Mouse (Mus musculus) intestine, embryonic 15.5 days (tissue): ENCODE results near the gene Rap1gds1. TPM values are rescaled to one million over a fixed set of nuclear protein-coding genes. Genes with fewer than 3 reads are reported as not detected.

Experiments used
- ATAC-seq: fragments of 200-750 bp; cut with Nextera tagmentation; 2 replicates; pipeline ENCODE4 v1.8.0; 2017; ENCODE audit warnings: moderate TSS enrichment, moderate library complexity
- H3K27ac ChIP-seq: fragments of 300-500 bp; sonication (generic); 2 replicates; pipeline ENCODE4 v1.5.1; 2015; ENCODE audit warnings: mild to moderate bottlenecking, inconsistent platforms
- H3K27me3 ChIP-seq: fragments of 300-500 bp; sonication (generic); replicated peaks from 2 replicates; pipeline ENCODE4 v1.6.1; 2015; ENCODE audit warnings: inconsistent platforms
- H3K36me3 ChIP-seq: fragments of 300-500 bp; sonication (generic); 2 replicates; pipeline ENCODE4 v1.6.1; 2015; ENCODE audit warnings: inconsistent platforms
- H3K4me1 ChIP-seq: fragments of 300-500 bp; sonication (generic); replicated peaks from 2 replicates; pipeline ENCODE4 v1.6.1; 2015; ENCODE audit warnings: inconsistent platforms
- H3K4me2 ChIP-seq: fragments of 300-500 bp; sonication (generic); replicated peaks from 2 replicates; pipeline ENCODE4 v1.6.1; 2015; ENCODE audit warnings: mild to moderate bottlenecking, inconsistent platforms
- H3K4me3 ChIP-seq: fragments of 300-500 bp; sonication (generic); replicated peaks from 2 replicates; pipeline ENCODE4 v1.5.1; 2015; ENCODE audit warnings: inconsistent platforms
- H3K9ac ChIP-seq: fragments of 300-500 bp; sonication (generic); 2 replicates; pipeline ENCODE4 v1.6.1; 2015; ENCODE audit warnings: inconsistent platforms
- H3K9me3 ChIP-seq: fragments of 300-500 bp; sonication (generic); 2 replicates; pipeline ENCODE4 v1.6.1; 2016; ENCODE audit warnings: inconsistent platforms
- WGBS: fragments of 180-500 bp; shearing (Covaris S2); methylation state at CpG from one replicate; pipeline ENCODE4 v1.1.7; 2015; 5-methylcytosine and 5-hydroxymethylcytosine counted together
- polyA plus RNA-seq: library from polyadenylated mRNA; unstranded; fragments of >200 nt; fragmentation: Nextera tagmentation; extraction: Ambion mirVana; gene quantifications from 2 replicates; pipeline ENCODE4 v1.2.1, GENCODE M21; 2015

The Rap1gds1 gene
- polyA plus RNA-seq: 49.5 and 53.2 TPM in 2 replicates

DNA sequence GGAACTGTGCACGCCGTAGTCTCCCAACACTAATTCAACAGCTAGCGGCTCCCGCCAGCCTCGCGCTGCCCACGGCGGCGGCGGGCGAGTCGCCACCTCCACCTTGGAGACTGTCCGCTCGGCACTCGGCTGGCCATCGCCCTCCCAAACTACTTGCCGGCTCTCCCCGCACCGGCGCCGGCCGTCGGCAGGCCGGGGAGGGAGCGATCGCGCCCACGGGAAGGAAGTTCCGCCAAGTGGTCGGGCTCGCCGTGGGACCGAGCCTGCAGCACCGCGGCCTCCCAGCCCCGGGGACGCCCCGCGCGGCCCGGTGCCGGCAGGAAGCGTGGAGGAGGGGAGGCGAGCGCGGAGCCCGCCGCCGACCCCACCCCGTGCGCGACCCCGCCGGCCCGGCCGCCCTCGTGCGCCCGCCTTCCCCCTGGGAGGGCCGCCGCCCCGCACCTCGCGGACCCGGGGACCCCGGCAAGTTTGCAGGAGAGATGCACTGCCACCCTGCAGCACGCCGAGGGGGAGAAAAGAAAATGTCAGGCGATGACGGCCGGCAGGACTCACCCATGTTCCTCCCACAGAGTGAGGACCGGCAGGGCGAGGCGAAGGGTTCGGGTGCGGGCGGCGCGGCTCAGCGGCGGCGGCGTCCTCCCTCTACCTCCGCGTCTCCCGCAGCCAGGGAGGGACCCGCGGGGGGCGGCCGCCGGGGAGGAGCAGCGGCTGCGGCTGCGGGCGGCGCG, at the start of gene Rap1gds1:
Gene Rap1gds1, minus strand, starts transcription at position 718 of the 728 bp plus-strand sequence.
- Histone ChIP-seq H3K36me3 (no peaks in the 10 kb centered on the region), H3K9ac (peak within 1 kb of the TSS; percentile 90), H3K27me3 (no peaks in the 10 kb centered on the region), H3K4me1 (0 out of 2 replicates have a peak, but pooled peaks cover 2% of the 10 kb centered on the region), H3K4me3 (peak within 1 kb of the TSS; percentile 93), H3K27ac (peak within 1 kb of the TSS; percentile 99), H3K9me3 (no peaks in the 10 kb centered on the region), H3K4me2 (peak within 1 kb of the TSS; percentile 94)
- WGBS: under 1% methylated on average over 63 of the region's 97 CpGs
- ATAC-seq: peak; percentile 75

DNA sequence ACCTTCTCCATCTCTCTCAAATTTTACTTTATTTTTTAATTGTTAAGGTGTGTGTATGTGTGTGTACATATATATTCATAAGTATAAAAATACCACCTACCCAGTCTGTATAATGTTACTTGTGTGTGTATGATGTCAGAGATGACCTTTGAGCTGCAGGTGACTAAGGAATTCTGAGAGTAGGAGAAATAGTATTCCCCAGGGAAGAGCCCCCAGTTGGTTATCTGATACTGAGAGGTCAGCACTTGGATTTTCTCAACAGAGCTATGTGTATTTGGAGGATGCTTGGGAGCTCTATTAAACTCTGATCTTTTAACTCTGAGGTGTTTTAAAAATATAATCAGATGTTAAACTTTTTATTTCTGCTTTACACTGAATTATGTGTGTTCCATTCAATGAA, 43.4 kb upstream of the Rap1gds1 start:
- no peaks in the 10 kb centered on the region for H3K9me3 ChIP-seq
- no peak overlapping the region for H3K4me3 ChIP-seq
- H3K27ac ChIP-seq: no peak overlapping the region
- H3K9ac ChIP-seq: no peak overlapping the region
- H3K27me3 ChIP-seq: no peaks in the 10 kb centered on the region
- no peak overlapping the region for H3K4me2 ChIP-seq
- ATAC-seq: no peak
- H3K36me3 ChIP-seq: no peaks in the 10 kb centered on the region
- no peaks in the 10 kb centered on the region for H3K4me1 ChIP-seq

DNA sequence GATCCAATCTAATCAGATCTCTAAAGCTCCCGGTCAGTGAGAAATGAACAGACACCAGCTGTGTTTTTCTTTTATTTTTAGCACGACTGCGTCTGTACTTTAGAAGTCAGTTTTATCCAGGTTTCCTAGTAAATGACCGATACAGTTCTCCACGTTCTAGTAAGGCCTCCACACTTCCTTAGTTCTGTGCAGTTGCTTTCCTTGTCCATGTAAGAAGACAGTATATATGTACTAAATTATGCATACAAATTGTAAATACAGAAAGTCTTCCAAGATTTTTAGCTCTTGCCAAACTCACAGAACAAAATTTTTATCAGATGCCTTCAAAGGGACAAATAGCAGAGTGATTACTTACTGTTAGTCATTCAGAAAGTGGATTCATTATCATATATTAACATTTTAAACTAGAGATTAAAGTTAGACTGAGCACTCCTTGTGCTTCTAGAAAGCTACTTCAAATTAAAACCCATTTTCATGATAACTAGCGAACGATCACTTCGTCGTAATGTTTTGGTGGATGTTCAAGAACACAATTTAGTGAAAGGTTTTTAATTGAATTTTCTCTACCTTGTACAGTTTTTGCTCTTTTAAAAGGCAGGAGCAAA, 41.8 kb upstream of the Rap1gds1 start:
- no peaks in the 10 kb centered on the region for H3K36me3 ChIP-seq
- no peak for ATAC-seq

DNA sequence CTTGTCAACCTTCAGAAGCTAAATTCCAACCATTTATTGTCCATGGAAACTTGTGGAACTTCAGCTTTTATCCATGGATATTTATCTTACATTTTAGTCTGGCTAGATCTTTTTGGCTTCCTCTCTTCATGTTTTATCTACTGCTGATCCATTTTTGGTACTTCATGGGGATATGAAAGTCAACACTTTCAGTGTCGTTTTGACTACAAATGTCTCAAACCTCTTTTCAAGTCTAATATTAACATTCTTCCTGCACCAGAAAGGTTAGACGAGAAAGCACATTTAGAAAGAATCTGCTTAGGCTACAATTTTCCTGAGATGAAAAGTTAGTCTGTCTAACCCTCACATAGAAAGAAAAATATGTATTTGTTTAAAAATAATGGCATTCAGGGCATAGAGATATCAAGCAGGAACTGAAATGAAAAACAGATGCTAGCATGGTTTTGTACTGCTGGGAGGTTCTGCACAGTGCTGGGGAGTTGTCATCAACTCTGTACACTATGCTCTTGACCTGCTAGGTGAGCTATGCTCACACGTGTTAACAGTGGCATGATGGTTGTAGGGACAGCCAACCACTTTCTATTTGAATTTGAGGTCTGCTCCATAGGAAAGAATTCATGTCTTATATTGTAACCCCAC, 37.5 kb upstream of the Rap1gds1 start:
- no peak for ATAC-seq

More for the DNA sequence above, 41.8 kb upstream of the Rap1gds1 start:
- Histone ChIP-seq H3K4me3 (no peak overlapping the region), H3K9ac (no peak overlapping the region), H3K4me1 (no peaks in the 10 kb centered on the region), H3K9me3 (no peaks in the 10 kb centered on the region), H3K4me2 (no peak overlapping the region), H3K27ac (no peak overlapping the region), H3K27me3 (no peaks in the 10 kb centered on the region)
- 79% methylated on average over 9 of the region's 9 CpGs for WGBS

DNA sequence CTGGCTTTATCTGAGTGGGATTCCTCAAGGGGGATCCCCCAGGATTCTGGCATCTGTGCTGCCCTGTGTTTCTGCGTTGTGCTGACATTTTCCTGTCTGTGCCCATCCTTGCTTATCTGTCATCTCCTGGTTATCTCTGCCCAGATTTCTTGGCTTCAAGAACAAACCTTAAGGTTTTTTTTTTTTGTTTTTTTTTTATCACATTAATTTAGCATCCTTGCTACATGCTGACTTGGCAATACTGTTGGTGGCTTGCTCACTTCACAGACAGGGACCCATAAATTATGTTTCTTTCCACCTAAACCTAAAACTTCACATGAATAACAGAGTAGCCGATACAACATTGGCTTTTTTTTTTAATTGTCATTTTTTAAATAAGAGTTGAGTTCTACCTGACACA, 36.9 kb upstream of the Rap1gds1 start:
- no peak for ATAC-seq
- no peak overlapping the region for H3K9ac ChIP-seq
- no peak overlapping the region for H3K27ac ChIP-seq
- H3K27me3 ChIP-seq: no peaks in the 10 kb centered on the region
- no peak overlapping the region for H3K4me2 ChIP-seq
- no peaks in the 10 kb centered on the region for H3K36me3 ChIP-seq
- H3K4me3 ChIP-seq: no peak overlapping the region
- H3K4me1 ChIP-seq: no peaks in the 10 kb centered on the region
- H3K9me3 ChIP-seq: no peaks in the 10 kb centered on the region
- WGBS: 75% methylated on average over 2 of the region's 2 CpGs

More for the DNA sequence above, 37.5 kb upstream of the Rap1gds1 start:
- Histone ChIP-seq H3K27ac (no peak overlapping the region), H3K27me3 (no peaks in the 10 kb centered on the region), H3K9ac (no peak overlapping the region), H3K36me3 (no peaks in the 10 kb centered on the region), H3K4me3 (no peak overlapping the region), H3K4me1 (no peaks in the 10 kb centered on the region), H3K9me3 (no peaks in the 10 kb centered on the region), H3K4me2 (no peak overlapping the region)
- WGBS: 65% methylated on average over 3 of the region's 3 CpGs

DNA sequence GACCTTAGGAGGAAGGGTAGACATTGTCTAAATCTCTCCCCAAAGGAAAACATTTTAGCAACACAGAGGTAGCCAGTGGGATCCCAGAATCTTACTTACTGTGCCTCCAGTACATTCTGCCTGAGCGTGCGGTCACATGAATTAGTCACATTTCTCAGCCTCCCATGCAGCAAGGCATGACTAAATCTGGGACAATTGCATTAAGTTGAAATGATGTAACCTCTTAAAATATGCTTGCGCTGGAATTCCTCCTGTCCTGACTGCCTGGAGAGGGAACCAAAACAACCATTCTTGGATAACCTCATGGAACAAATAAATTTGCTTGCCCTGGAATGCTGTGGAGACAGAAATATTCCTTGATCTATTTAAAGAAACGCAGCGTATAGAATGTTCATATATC, 33.2 kb upstream of the Rap1gds1 start:
- no peak overlapping the region for H3K4me3 ChIP-seq
- H3K4me1 ChIP-seq: no peaks in the 10 kb centered on the region
- no peaks in the 10 kb centered on the region for H3K9me3 ChIP-seq
- no peak overlapping the region for H3K27ac ChIP-seq
- H3K36me3 ChIP-seq: no peaks in the 10 kb centered on the region
- no peak for ATAC-seq
- 73% methylated on average over 5 of the region's 5 CpGs for WGBS
- H3K4me2 ChIP-seq: no peak overlapping the region
- H3K27me3 ChIP-seq: no peaks in the 10 kb centered on the region
- no peak overlapping the region for H3K9ac ChIP-seq

DNA sequence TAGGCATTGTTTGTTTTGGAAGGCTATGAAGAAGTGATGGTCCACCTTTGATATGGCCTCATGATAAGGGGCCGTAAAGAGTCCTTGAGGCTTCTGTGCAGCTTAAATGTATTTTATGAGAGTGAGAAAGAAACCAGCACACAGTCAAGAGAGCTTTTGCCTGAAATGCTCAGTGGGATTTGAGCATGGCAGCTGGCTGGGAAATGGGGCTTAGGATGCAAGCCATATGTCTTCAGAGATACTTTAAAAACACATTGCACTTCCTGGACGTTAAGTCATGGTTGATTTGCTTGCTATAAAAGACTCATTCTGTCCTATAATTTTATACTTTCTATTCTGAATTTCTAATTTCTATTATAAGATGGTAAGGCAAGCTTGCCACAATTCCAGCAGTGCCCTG, 28.9 kb upstream of the Rap1gds1 start:
- Histone ChIP-seq H3K4me3 (no peak overlapping the region), H3K27ac (no peak overlapping the region), H3K27me3 (no peaks in the 10 kb centered on the region), H3K9ac (no peak overlapping the region), H3K9me3 (no peaks in the 10 kb centered on the region), H3K4me2 (no peak overlapping the region), H3K36me3 (no peaks in the 10 kb centered on the region), H3K4me1 (no peaks in the 10 kb centered on the region)
- no peak for ATAC-seq
- WGBS: 68% methylated on average over 2 of the region's 2 CpGs

DNA sequence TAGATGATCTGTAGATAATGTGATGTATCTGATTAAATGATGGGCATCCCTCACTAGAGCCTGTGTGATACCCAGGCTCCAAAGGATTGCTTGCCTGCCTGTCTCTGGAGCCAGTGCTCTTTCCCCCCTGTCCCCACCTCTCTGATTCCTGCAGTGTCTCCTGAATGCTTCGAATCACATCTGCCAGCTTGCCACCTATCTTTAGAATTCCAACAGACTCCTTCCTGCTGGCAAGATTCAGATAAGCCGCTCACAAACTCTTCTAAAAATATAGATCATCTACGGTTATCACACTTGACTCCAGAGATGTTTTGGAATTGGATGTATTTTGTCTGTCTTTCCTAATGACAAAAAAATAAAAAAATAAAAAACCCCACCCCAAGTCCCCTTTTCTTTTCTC, 28.3 kb upstream of the Rap1gds1 start:
- Histone ChIP-seq H3K4me1 (no peaks in the 10 kb centered on the region), H3K4me2 (no peak overlapping the region), H3K4me3 (no peak overlapping the region), H3K27ac (no peak overlapping the region), H3K9ac (no peak overlapping the region), H3K27me3 (no peaks in the 10 kb centered on the region), H3K9me3 (no peaks in the 10 kb centered on the region), H3K36me3 (no peaks in the 10 kb centered on the region)
- no peak for ATAC-seq
- WGBS: 74% methylated on average over 3 of the region's 3 CpGs

DNA sequence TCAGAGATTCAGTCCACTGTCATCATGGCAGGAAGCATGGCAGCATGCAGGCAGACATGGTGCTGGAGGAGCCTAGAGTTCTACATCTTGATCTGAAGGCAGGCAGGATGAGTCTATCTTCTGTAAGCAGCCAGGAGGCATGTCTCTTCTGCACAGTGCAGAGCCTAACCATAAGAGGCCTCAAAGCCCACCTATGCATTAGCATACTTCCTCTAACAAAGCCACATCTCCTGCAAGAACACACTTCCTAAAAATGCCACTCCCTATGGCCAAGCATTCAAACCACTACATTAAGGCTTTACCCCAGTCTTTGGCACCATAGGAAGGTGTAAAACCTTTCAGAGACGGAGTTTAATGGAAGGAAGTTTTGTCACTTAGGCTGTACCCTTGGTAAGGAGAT, 26.9 kb upstream of the Rap1gds1 start:
- 93% methylated on average over 1 of the region's 1 CpGs for WGBS
- H3K9ac ChIP-seq: no peak overlapping the region
- no peak overlapping the region for H3K4me2 ChIP-seq
- no peaks in the 10 kb centered on the region for H3K9me3 ChIP-seq
- no peaks in the 10 kb centered on the region for H3K4me1 ChIP-seq
- no peaks in the 10 kb centered on the region for H3K27me3 ChIP-seq
- H3K36me3 ChIP-seq: no peaks in the 10 kb centered on the region
- no peak overlapping the region for H3K4me3 ChIP-seq
- H3K27ac ChIP-seq: no peak overlapping the region
- ATAC-seq: no peak

DNA sequence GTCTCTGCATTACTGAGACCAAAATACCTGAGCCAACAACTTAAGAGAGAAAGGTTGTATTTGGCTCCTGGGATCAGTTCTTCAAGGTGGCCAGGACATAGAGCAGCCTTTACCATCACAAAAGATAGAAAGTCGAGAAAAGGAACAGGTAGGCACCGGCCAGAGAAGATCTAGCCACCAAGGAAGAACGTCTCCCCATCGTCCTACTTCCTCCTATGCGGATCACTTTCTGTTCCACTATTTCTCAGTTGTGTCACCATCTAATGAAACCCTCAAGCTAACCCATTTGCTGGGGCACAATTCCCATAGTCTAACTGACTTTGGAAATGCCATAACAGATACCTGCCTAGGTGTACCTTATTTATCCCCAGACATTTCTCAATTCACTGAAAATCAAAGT, 24.3 kb upstream of the Rap1gds1 start:
- Histone ChIP-seq H3K27ac (no peak overlapping the region), H3K27me3 (no peaks in the 10 kb centered on the region), H3K9me3 (no peaks in the 10 kb centered on the region), H3K36me3 (no peaks in the 10 kb centered on the region), H3K4me3 (no peak overlapping the region), H3K4me1 (no peaks in the 10 kb centered on the region), H3K9ac (no peak overlapping the region), H3K4me2 (no peak overlapping the region)
- ATAC-seq: no peak
- 92% methylated on average over 5 of the region's 5 CpGs for WGBS

DNA sequence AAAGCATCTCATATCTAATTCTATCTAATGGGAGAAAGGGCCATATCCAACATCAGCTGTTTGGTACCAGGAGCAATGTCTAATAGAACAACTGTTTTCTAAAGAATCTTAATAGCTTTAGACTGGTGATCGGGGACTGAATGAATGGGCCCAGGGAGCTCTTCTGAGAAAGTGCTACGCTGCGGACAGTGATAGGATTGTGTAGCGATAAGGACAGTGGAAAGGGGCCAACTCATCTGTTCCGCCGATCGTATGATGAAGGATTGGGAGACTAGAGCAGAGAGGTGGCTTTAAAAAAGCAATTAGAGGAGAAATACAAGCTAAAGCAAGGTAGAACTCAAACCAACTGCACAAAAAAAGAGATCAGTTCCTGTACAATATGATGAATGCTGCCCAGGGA, 20.9 kb upstream of the Rap1gds1 start:
- ATAC-seq: no peak
- Histone ChIP-seq H3K9ac (no peak overlapping the region), H3K4me2 (no peak overlapping the region), H3K4me3 (no peak overlapping the region), H3K36me3 (no peaks in the 10 kb centered on the region), H3K9me3 (no peaks in the 10 kb centered on the region), H3K27me3 (no peaks in the 10 kb centered on the region), H3K27ac (no peak overlapping the region), H3K4me1 (no peaks in the 10 kb centered on the region)
- WGBS: 91% methylated on average over 7 of the region's 7 CpGs

DNA sequence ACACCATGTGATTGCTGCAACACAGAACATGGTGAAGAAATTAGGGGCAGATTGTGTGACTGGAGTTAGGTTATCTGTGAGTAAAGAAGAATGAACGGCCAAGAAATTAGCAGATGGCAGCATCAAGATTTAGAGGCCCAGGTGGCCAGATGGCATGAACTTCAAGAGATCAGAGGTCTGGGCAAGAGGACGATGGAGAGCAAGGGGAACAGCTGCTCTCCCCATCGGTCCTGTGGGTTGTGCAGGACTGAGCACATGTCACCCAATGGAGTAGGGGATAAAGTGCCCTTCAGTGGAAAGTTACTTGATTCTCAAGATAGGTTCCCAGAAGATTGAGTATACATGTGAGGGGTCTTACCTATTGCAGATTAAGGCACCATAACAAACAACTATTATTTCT, 13.5 kb upstream of the Rap1gds1 start:
- Histone ChIP-seq H3K27me3 (no peaks in the 10 kb centered on the region), H3K9ac (no peak overlapping the region), H3K4me2 (no peak overlapping the region), H3K36me3 (no peaks in the 10 kb centered on the region), H3K27ac (no peak overlapping the region), H3K9me3 (peaks cover 4% of the 10 kb centered on the region; the same call in 1 of the 2 replicates), H3K4me1 (no peaks in the 10 kb centered on the region), H3K4me3 (no peak overlapping the region)
- no peak for ATAC-seq
- 83% methylated on average over 3 of the region's 3 CpGs for WGBS
